Mouse (Mus musculus) brown adipose tissue, adult 24 weeks (tissue): ENCODE data around the gene Gm28051. TPM values are rescaled to one million over a fixed set of nuclear protein-coding genes. Genes with fewer than 3 reads are reported as not detected.
A peak's percentile ranks its signal among the peaks of the same experiment; 100 is the strongest.

Experiments
- H3K27ac ChIP-seq: fragments of 200-500 bp; replicated peaks from 2 replicates; pipeline ENCODE4 v1.5.1; 2012; ENCODE audit warnings: low read depth, mild to moderate bottlenecking, low read length
- H3K4me1 ChIP-seq: fragments of 200-500 bp; 2 replicates; pipeline ENCODE4 v1.6.1; 2012; ENCODE audit warnings: low read length, mixed read lengths; ENCODE audit not compliant: control insufficient read depth, insufficient read depth, insufficient read length
- H3K4me3 ChIP-seq: fragments of 200-500 bp; 2 replicates; pipeline ENCODE4 v1.5.1; 2012; ENCODE audit warnings: low read depth, mild to moderate bottlenecking, low read length, moderate library complexity; ENCODE audit not compliant: insufficient read depth
- polyA plus RNA-seq: library from polyadenylated mRNA; stranded (reverse); fragments of >200 nt; gene quantifications from 2 replicates; pipeline ENCODE4 v1.2.4, GENCODE M21; 2012; ENCODE audit not compliant: missing spikeins, insufficient read depth, insufficient read length

Gene Gm28051
- not detected in 2 replicates for polyA plus RNA-seq

DNA sequence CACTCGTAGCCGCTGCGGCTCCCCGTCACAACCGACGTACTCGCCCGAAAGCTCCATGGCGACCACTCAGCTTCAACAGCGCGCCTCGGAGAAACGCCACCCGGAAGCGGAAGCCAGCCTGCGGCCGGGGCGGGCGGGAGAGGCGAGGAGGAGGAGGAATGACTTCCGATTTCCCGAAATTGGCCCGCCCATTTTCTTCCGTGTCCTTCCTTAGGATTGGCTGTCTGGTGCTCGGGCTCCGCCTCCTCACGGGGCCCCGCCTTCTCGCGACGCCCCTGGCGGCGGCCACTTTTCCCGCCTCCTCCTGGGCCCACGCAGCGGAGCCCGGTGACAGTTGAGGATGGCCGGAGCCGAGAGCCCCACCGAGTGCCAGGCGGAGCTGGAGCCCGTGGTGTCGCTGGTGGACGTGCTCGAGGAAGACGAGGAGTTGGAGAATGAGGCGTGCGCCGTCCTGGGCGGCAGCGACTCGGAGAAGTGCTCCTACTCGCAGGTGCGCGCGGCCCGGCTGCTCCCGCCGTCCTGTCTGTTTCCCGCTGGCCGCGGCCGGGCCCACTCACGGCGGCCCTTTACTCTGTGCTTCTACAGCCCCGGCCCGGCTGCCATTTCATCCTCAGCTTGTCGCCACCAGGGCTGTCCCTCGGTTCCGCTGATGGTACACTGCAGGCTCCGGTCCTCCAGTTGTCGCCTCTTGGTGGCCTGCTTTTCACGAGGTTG is at the start of gene Gm28051, which contains the start of the genes Gon7 and Ubr7:
TSS of gene Gm28051 (minus strand) at position 77 of the 714 bp plus-strand sequence.
TSS of gene Gon7 (minus strand) at position 115 of the 714 bp plus-strand sequence.
TSS of gene Ubr7 (plus strand) at position 279 of the 714 bp plus-strand sequence.
- Histone ChIP-seq H3K27ac (peak within 1 kb of the TSS; percentile 86), H3K4me1 (peaks cover 6% of the 10 kb centered on the region; the same call in 1 of the 2 replicates), H3K4me3 (peak within 1 kb of the TSS; percentile 98)

DNA sequence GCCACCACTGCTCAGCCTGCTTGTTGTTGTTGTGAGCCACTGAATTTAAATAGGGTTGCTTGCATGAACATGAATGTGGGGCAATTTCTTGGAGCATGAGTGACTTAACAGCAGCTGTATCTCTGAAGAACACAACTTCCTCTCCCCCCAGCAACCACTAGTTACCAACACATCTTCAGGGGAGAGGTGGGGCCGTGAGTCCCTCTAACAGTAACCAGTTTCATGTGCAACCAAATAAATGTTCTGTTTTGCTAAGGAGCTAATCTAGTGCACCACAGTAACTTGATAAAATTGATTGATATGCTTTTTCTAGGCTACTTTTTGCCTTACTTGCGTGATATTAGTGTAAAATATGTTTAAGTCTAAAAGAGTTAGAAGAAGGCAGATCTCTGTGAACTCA is 42.0 kb upstream of the Gm28051 start:
- Histone ChIP-seq H3K27ac (no peak overlapping the region), H3K4me3 (no peak overlapping the region)

DNA sequence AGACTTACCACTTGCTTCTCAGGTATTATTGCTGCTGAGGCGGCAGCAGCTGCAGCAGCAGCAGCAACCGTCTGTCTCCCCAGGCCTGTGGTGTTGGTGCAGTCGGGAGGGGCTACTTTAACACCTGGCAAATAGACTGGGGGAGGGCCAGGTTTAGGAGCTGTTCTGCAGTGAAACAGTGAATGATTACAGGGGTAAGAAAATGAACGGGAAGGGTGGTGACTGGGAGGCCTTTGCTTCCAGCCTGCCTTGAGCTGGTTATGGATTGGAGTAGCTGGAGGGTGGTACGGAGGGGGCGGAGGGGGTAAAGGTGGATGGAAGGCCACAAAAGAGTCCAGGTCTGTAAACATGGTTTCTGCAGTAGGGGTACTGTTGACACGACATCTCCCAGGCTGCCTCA is 30.4 kb upstream of the Gm28051 start:
- Histone ChIP-seq H3K4me1 (no peaks in the 10 kb centered on the region), H3K27ac (no peak overlapping the region), H3K4me3 (no peak overlapping the region)

More for the DNA sequence above, 42.0 kb upstream of the Gm28051 start:
- no peaks in the 10 kb centered on the region for H3K4me1 ChIP-seq

DNA sequence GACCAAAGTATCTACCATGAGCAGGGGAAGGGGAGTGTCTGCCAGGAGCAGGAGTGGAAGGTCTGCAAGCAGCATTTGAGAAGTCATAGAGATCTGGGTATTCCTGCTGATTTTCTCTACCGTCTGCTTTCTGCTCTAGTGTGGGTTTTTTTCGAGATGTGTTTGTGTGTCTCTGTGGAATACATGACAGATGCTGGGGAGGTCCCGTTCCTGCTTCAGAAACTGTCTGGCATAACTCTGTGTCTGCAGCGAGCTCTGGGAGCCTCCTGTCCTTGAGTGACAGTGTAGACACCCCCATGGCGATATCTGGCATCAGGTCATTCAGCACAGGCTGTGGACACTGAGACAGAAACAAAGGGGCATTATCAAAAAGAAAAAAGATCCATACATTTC is 28.0 kb upstream of the Gm28051 start:
- Histone ChIP-seq H3K4me3 (no peak overlapping the region), H3K27ac (no peak overlapping the region), H3K4me1 (no peaks in the 10 kb centered on the region)

DNA sequence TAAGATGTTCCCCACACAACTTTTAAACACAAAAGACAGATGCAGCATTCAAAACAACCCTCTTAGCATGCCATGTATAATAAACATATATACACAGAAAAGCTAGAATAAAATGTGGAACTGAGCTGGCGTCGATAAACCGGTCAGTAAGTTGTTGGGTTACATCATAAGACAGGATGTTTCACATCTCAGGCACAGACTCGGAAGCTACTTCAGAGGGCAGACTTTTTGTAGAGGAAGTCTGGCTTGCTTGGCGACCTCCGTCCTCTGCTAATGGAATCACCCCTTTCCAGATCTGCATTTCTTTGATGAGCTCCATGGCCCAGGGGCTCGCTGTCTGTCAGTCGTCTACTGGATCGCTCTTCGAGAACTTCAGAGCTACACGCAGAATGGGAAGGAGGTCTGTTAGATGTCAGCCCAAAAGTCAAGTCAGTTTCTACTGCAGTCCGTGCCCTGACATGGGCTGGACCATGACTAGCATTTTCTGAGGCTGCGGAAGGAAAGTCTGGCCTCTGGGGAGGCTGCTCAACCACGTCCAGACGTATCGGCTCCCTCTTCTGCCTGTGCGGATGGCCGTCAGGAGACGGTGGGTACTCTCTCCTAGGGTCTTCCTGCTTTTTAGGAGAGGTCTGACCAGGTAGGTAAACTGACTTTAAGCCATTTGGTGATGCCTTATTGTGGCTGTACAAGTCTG is 27.5 kb upstream of the Gm28051 start:
- no peaks in the 10 kb centered on the region for H3K4me1 ChIP-seq
- no peak overlapping the region for H3K4me3 ChIP-seq
- H3K27ac ChIP-seq = no peak overlapping the region

DNA sequence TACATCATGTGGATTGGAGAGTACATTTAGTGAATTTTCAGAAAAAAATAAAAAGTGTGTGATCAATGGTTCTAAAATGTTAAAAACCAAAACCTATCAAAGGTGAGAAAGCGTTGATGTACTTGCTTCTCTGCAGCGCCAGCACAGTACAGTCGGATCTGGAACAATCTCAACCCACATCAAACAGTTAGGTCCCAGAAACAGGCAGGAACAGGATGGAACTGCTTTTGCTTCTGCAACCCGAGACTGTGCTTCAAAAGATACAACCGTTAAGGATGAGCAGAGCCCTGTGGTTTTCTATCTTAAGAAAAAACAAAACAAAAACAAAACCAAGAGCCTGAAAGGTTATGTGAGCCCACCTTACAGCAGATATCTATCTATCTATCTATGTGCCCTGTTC is 25.3 kb upstream of the Gm28051 start:
- no peaks in the 10 kb centered on the region for H3K4me1 ChIP-seq
- no peak overlapping the region for H3K4me3 ChIP-seq
- no peak overlapping the region for H3K27ac ChIP-seq

DNA sequence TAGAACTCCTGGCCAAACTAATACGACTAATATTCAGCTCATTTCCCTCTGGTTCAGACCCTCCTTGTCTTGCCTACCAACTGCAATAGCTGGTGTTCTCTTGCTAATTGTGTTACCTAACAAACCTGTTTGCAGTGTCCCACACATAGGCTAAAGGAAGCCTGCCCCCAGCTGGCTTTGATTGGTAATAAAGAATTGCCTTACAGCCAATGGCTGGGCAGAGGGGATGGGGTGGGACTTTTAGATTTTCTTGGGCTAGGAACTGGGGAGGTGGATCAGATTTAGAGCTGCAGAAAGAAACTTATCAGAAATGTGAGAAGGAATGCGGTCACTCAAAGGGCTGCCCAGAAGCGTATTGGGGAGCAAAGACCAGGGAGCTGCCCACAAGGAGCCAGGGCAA is 21.9 kb upstream of the Gm28051 start:
- Histone ChIP-seq H3K27ac (no peak overlapping the region), H3K4me1 (no peaks in the 10 kb centered on the region)

DNA sequence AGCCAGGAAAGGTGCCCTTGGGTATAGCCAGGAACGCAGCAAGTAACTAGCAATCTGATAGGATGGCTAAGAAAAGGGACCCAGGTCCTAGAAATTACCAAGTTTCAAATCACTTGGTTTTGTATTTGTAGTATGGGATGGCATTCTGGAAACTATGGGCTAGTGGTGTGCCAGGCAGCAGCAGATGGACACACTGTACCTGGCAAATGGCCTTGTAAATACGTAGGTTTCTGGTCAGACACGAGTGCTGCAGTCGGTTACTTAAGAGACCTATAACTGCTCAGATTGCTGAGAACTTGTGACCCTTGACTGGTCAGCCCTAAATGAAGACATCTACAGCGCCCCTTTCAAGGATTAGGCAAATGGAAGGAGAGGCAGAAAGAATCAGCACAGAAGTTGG is 20.6 kb upstream of the Gm28051 start:
- H3K4me3 ChIP-seq = no peak overlapping the region
- H3K27ac ChIP-seq = no peak overlapping the region
- H3K4me1 ChIP-seq = no peaks in the 10 kb centered on the region

More for the DNA sequence above, 21.9 kb upstream of the Gm28051 start:
- H3K4me3 ChIP-seq = no peak overlapping the region

DNA sequence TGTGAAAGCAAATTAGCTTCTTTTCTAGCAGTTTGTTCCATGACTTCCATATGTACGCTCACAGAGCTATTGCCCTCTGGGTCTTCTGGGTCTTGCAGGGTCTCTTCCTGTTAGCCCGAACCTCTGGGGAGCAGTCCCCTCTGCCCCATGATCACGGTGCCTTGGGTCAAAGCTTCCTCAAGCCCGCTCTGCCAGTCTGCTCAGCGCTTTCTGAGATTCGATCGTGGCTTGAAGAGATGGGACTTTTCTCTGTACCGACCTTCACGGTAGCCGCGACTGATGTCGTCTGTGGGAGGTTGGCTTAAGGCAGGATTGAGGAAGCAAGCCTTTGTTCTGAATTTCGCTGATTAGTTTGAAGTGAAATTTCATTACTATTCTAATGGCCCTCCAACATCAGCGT is 18.5 kb upstream of the Gm28051 start:
- H3K4me3 ChIP-seq = no peak overlapping the region
- no peak overlapping the region for H3K27ac ChIP-seq
- H3K4me1 ChIP-seq = no peaks in the 10 kb centered on the region

DNA sequence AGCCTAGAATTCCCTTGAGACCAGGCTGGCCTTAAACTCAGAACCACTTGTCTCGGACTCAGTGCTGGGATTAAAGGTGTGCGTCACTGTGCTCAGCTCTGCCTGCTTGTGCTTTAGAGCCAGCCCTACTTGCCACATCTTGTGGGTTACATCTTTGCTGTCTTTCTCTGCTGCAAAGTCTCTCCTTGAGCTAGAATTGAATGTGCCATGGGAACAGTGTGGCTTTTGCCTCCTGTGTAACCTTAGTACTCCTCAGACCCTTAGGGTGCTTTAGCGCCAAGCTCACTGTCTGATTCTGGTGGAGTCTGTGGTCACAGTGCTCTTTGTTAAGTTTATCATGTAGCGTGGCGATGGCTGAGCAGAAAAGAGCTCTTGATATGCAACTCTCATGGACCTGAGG is 15.1 kb upstream of the Gm28051 start:
- no peak overlapping the region for H3K4me3 ChIP-seq
- no peaks in the 10 kb centered on the region for H3K4me1 ChIP-seq
- no peak overlapping the region for H3K27ac ChIP-seq

DNA sequence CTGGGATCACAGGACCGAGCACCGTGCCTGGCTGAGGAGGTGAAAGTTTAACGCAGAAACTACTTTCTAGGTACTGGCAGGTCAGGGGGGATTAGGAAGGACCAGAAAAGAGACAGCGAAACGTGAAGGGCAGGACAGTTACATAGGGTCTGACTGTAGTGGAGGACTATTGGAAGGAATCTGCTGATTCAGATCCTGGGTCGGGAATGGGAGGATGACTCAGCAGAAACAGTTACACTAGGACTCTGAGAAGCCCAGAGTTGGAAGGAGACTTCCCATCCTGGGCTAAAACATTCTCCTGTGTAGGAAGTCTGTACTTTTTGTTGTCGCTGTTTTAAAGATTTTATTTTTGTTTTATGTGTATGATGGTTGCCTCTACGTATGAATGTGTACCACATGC is 14.0 kb upstream of the Gm28051 start:
- H3K27ac ChIP-seq = no peak overlapping the region
- no peaks in the 10 kb centered on the region for H3K4me1 ChIP-seq
- no peak overlapping the region for H3K4me3 ChIP-seq

DNA sequence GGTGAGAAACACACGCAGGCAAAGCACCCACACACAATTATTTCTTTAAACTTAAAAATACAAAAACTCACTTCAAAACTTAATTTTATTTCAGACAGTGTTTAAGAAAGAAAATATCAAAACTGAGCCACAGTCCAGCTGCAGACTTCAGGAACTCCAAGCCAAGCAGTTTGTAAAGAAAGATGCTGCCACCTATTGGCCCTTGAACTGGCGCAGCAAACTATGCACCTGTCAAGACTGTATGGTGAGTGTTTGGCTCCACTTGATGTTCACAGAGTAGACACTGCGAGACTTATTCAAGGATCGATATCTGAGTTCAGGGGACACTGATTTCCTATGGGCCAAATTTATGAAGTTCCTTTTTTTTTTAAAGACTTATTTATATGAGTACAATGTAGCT is 11.4 kb upstream of the Gm28051 start:
- H3K4me1 ChIP-seq = no peaks in the 10 kb centered on the region
- H3K4me3 ChIP-seq = no peak overlapping the region
- no peak overlapping the region for H3K27ac ChIP-seq

DNA sequence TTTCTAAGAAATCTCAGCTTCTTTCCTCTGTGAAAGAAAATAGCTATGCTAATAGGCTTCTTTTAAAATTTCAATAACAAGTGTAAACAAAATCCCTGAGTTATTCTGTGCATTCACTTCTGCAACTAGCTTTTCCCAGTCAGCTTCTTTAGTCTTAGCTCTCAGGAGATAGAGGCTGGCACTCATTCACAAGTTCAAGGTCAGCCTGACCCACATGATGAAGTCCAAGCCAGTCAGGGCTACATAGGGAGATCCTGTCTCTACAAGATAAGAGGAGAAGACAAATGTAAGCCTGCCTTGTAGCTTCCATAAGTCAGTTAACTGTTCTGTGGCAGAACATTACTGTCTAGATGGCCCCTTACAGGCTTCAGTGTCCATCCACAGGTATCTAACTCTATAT is 6.1 kb upstream of the Gm28051 start:
- no peak overlapping the region for H3K27ac ChIP-seq
- H3K4me3 ChIP-seq = no peak overlapping the region
- peaks cover 3% of the 10 kb centered on the region; the same call in 1 of the 2 replicates for H3K4me1 ChIP-seq

DNA sequence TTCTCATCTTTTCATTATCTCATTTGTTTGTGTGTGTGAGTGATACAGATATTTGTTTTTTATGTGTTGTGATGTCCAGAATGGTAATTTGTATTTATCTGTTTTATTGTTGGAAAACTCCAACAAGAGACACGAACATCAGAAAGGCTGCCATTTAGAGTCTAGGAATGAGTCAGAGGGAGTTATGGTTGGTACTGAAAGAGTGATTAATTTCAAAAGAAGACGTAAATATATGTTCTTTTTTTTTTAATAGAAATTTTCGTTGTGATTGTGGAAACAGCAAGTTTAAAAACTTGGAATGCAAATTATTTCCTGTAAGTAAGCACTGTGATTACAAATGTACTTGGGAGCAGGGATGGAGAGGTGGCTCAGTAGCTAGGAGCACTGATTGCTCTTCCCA is 4.1 kb upstream of the Gm28051 start:
- Histone ChIP-seq H3K4me1 (peaks cover 4% of the 10 kb centered on the region; the same call in 1 of the 2 replicates), H3K27ac (no peak overlapping the region)

DNA sequence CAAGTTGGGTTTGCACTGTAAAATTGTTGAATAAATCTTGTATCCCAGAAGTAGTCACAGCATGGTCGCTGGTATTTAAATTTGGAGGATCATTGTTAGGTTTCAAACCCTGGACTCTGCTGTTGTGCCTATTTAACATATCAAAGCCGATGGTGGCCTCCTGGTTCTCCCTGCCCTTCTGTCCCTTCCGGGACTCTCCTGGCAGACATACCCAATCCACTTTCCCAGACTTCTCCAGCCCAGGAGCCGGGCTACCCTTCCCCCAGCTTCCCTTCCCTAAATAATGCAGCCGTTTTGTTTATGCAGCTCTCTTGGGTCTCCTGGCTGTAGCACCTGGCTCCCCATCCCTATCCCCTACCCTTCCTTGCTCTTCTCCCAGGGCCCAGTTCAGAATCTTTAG is 1.4 kb upstream of the Gm28051 start:
- Histone ChIP-seq H3K27ac (peak overlapping the region; percentile 80), H3K4me1 (peaks cover 6% of the 10 kb centered on the region; the same call in 1 of the 2 replicates), H3K4me3 (peak overlapping the region; percentile 98)

More for the DNA sequence above, 4.1 kb upstream of the Gm28051 start:
- no peak overlapping the region for H3K4me3 ChIP-seq

DNA sequence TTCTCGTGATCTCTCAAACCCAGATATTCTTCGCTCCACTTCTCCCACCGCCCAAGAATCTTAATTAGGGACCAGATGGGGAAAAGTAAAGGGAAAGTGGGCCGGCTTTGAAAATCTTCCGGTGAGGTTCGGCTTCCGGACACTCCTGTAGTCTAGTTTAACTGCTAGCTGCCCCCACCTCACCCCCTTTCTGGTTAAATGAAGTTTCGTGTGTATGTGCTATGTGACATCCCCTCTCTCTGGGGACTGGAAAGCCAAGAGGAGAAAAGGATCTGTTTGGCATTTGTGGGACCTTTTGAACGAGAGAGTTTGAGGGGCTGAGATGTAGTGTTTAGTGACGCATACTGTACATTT is 815 bp upstream of the Gm28051 start, which contains the start of gene Gm20604:
TSS of gene Gm20604 (minus strand) at position 270 of the 354 bp plus-strand sequence.
- peak within 1 kb of the TSS; percentile 86 for H3K27ac ChIP-seq
- peak within 1 kb of the TSS; percentile 98 for H3K4me3 ChIP-seq
- H3K4me1 ChIP-seq = peaks cover 6% of the 10 kb centered on the region; the same call in 1 of the 2 replicates
